Mouse (Mus musculus): ENCODE results near the gene Lrrc8a.

The Lrrc8a gene

GRCm38 (mm10) chr2:30238906-30239465 is 1.5 kb downstream of the Lrrc8a start:
- in situ Hi-C loops (cut with MboI, MseI) = no loop called here

GRCm38 (mm10) chr2:30239777-30240176 is 2.3 kb downstream of the Lrrc8a start:
- in situ Hi-C loops (cut with MboI, MseI) = loop anchor here (5.0 kb wide), 1 partner anchor 43 kb away; the partner anchor contains the start of gene Gm28038

GRCm38 (mm10) chr2:30240267-30240666 is 2.8 kb downstream of the Lrrc8a start, which contains the start of gene Gm28035:
Gene Gm28035, plus strand, starts transcription at chr2:30240567.
- in situ Hi-C loops (cut with MboI, MseI) = loop anchor here (5.0 kb wide), 1 partner anchor 42 kb away; the partner anchor contains the start of gene Gm28038

- in situ Hi-C loops (cut with MboI, MseI) = loop anchor here (5.0 kb wide), 1 partner anchor 40 kb away; the partner anchor contains the start of gene Gm28038
Observed at GRCm38 (mm10) chr2:30242509-30242908, 5.0 kb downstream of the Lrrc8a start.

GRCm38 (mm10) chr2:30243391-30243790 is 5.9 kb downstream of the Lrrc8a start:
- in situ Hi-C loops (cut with MboI, MseI) = loop anchor here (5.0 kb wide), 1 partner anchor 39 kb away; the partner anchor contains the start of gene Gm28038

- in situ Hi-C loops (cut with MboI, MseI) = loop anchor here (5.0 kb wide), 1 partner anchor 38 kb away; the partner anchor contains the start of gene Gm28038
Observed at GRCm38 (mm10) chr2:30244595-30245178, 7.2 kb downstream of the Lrrc8a start.

- in situ Hi-C loops (cut with MboI, MseI) = no loop called here
Observed at GRCm38 (mm10) chr2:30247036-30247435, 9.5 kb downstream of the Lrrc8a start.

- in situ Hi-C loops (cut with MboI, MseI) = no loop called here
Observed at GRCm38 (mm10) chr2:30247681-30248080, 10.2 kb downstream of the Lrrc8a start.

GRCm38 (mm10) chr2:30249182-30249581 is 11.7 kb downstream of the Lrrc8a start:
- in situ Hi-C loops (cut with MboI, MseI) = no loop called here

GRCm38 (mm10) chr2:30250166-30251128 is 12.9 kb downstream of the Lrrc8a start:
- in situ Hi-C loops (cut with MboI, MseI) = no loop called here

GRCm38 (mm10) chr2:30251417-30252104 is 14.0 kb downstream of the Lrrc8a start:
- in situ Hi-C loops (cut with MboI, MseI) = no loop called here

- in situ Hi-C loops (cut with MboI, MseI) = no loop called here
Observed at GRCm38 (mm10) chr2:30252521-30252920, 15.0 kb downstream of the Lrrc8a start.

GRCm38 (mm10) chr2:30253809-30254208 is 16.3 kb downstream of the Lrrc8a start:
- in situ Hi-C loops (cut with MboI, MseI) = no loop called here

- in situ Hi-C loops (cut with MboI, MseI) = no loop called here
Observed at GRCm38 (mm10) chr2:30255631-30256395, 18.3 kb downstream of the Lrrc8a start.

GRCm38 (mm10) chr2:30256616-30257350 is 19.3 kb downstream of the Lrrc8a start:
- in situ Hi-C loops (cut with MboI, MseI) = no loop called here

GRCm38 (mm10) chr2:30257699-30258460 is 20.4 kb downstream of the Lrrc8a start:
- in situ Hi-C loops (cut with MboI, MseI) = no loop called here

GRCm38 (mm10) chr2:30258600-30258999 is 21.1 kb downstream of the Lrrc8a start:
- in situ Hi-C loops (cut with MboI, MseI) = no loop called here

GRCm38 (mm10) chr2:30259131-30260064 is 21.9 kb downstream of the Lrrc8a start:
- in situ Hi-C loops (cut with MboI, MseI) = no loop called here
